Mouse (Mus musculus): ENCODE measurements at regions not wholly inside any gene's neighbourhood (a gene's known extent, or its start where the extent isn't known, plus 50 kb on each side); places are given as distances from the start of the nearest gene placed in this dataset.

DNA sequence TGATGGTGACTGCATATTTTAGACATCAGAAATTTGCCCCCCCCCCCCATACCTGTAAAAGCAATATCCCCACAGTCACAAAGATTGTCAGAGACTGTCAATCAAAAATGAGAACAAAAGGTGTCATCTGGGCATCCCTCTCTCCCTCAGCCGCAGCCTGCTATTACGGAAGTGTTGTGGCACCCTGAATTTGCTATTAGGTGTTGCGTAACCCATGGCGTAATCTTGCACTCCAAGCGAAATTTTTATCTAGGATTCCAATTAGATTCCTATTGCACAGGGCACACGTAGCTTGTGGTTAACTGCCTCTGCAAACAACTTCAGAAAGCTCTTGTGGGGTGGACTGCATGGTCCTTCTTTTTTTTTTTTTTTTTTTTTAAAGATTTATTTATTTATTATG is 289.9 kb downstream of the Phf3 start:
- TF ChIP-seq POLR2A (IDR thresholded peaks at IDR 0.05; ENCODE audit: borderline replicate concordance, control insufficient read depth, low read depth, low read length), result no peak
- no peak for TF ChIP-seq CTCF (IDR thresholded peaks at IDR 0.05; ENCODE audit: control insufficient read depth, insufficient read depth, low read length)
